Mouse (Mus musculus) hindbrain, embryonic 11.5 days (tissue): ENCODE measurements around the gene Dus3l. TPM values are rescaled to one million over a fixed set of nuclear protein-coding genes. Genes with fewer than 3 reads are reported as not detected.
A peak's percentile ranks its signal among the peaks of the same experiment; 100 is the strongest.

Experiments
- ATAC-seq: fragments of 200-750 bp; cut with Nextera tagmentation; 2 replicates; pipeline ENCODE4 v1.8.0; 2017; ENCODE audit warnings: mild to moderate bottlenecking, moderate TSS enrichment, moderate library complexity; ENCODE audit not compliant: low FRiP score
- DNase-seq: peaks from one replicate; pipeline ENCODE4 v3.0.0-alpha.2; 2015; ENCODE audit warnings: low spot score
- H3K27ac ChIP-seq: fragments of 300-500 bp; sonication (generic); 2 replicates; pipeline ENCODE4 v1.5.1; 2014; ENCODE audit warnings: mild to moderate bottlenecking, low read depth, low read length
- H3K27me3 ChIP-seq: fragments of 300-500 bp; sonication (generic); 2 replicates; pipeline ENCODE4 v1.6.1; 2014; ENCODE audit warnings: mild to moderate bottlenecking, low read length, moderate library complexity, mixed read lengths; ENCODE audit not compliant: control insufficient read depth, insufficient read depth
- H3K36me3 ChIP-seq: fragments of 300-500 bp; sonication (generic); 2 replicates; pipeline ENCODE4 v1.6.1; 2014; ENCODE audit warnings: mild to moderate bottlenecking, low read length, moderate library complexity, mixed read lengths; ENCODE audit not compliant: control insufficient read depth, insufficient read depth
- H3K4me1 ChIP-seq: fragments of 300-500 bp; sonication (generic); replicated peaks from 2 replicates; pipeline ENCODE4 v1.6.1; 2014; ENCODE audit warnings: low read length, mixed read lengths; ENCODE audit not compliant: control insufficient read depth, insufficient read depth
- H3K4me2 ChIP-seq: fragments of 300-500 bp; sonication (generic); replicated peaks from 2 replicates; pipeline ENCODE4 v1.6.1; 2014; ENCODE audit warnings: mild to moderate bottlenecking, low read depth, low read length
- H3K4me3 ChIP-seq: fragments of 300-500 bp; sonication (generic); 2 replicates; pipeline ENCODE4 v1.5.1; 2014; ENCODE audit warnings: low read depth, low read length
- H3K9ac ChIP-seq: fragments of 300-500 bp; sonication (generic); 2 replicates; pipeline ENCODE4 v1.6.1; 2014; ENCODE audit warnings: low read depth, low read length
- H3K9me3 ChIP-seq: fragments of 300-500 bp; sonication (generic); 2 replicates; pipeline ENCODE4 v1.6.1; 2016; ENCODE audit warnings: low read length; ENCODE audit not compliant: control insufficient read depth
- WGBS: fragments of 180-500 bp; shearing (Covaris S2); extraction: QIAGEN DNeasy Blood & Tissue Kit; methylation state at CpG from one replicate; pipeline ENCODE4 v1.1.7; 2014; 5-methylcytosine and 5-hydroxymethylcytosine counted together
- polyA plus RNA-seq: library from polyadenylated mRNA; unstranded; fragments of >200 nt; fragmentation: Nextera tagmentation; extraction: Ambion mirVana; gene quantifications from 2 replicates; pipeline ENCODE4 v1.2.1, GENCODE M21; 2014

Gene Dus3l
- 30.3 and 35.4 TPM in 2 replicates for polyA plus RNA-seq

DNA sequence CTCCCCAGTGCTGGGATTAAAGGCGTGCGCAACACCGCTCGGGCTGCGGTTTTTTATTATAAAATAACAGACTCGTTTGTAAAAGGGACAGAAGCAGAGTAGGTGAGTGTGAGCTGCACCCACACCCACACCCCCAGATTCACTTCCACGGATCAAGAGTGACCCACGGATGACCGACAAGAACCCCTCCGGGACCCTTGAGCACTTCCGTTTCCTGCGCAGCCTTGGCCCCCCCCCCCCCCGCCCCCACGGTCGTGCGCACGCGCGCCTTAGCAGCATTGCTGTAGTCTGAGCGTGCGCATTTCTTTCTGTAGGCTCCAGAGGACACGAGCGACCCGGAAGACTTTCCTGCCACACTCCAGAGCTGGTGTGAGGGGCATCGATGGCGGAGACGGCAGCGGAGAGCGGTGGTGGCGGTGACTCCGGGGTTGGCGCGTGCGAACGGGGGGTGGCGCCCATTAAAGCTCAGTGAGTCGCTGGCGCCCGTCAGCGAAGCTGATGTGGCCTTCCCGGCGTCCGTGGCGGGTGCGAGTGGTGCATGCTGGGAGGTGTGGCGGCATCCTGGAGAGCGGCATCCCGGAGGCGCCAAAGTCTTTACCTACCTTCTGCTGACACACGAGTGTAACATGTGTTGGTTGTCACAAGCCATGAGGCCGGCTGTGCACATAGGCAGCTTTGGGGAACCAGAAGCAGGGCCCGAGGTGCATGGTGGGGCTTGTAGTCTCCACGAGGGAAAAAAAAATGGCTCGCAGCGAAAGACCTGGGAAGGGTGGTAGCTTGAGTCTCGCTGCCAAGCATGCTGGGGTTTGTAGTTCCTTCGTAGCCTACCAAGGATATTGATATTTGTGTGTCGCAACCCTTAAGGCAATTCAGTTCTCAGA, at the start of gene Dus3l:
TSS of gene Dus3l (plus strand) at position 284 of the 881 bp plus-strand sequence.
- peak within 1 kb of the TSS; percentile 78 for H3K9ac ChIP-seq
- peak within 1 kb of the TSS; percentile 78 for H3K4me3 ChIP-seq
- H3K27ac ChIP-seq, result peak within 1 kb of the TSS; percentile 91
- peak within 1 kb of the TSS; percentile 47 for H3K4me2 ChIP-seq
- 2% methylated on average over 52 of the region's 58 CpGs for WGBS
- peaks cover 5% of the 10 kb centered on the region; the same call in 1 of the 2 replicates for H3K36me3 ChIP-seq
- H3K27me3 ChIP-seq, result no peaks in the 10 kb centered on the region; the same call in 1 of the 2 replicates
- no peaks in the 10 kb centered on the region for H3K9me3 ChIP-seq
- ATAC-seq (peak; percentile 79), DNase-seq (peak; percentile 89)
- peaks cover 2% of the 10 kb centered on the region; the same call in 1 of the 2 replicates for H3K4me1 ChIP-seq

DNA sequence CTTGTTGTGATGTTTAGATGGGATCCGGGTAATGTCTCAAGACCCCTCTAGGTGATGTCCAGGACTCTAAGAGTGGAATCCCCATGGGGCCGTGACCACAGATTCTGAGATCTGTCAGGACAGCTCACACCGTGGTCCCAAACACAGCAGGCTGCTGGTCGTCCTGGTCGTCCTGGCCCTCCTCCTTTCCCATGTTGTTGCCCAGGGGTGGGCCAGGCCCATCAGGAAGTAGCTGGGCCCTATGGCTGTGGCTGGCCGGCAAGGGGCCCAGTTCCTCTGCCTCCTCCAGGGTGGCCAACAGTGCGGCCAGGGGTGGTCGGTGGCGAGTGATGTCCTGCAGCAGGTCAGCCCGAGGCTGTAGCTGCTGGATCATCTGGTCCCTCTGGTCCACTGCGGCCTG, 49.2 kb upstream of the Dus3l start:
- no peaks in the 10 kb centered on the region for H3K9me3 ChIP-seq
- H3K9ac ChIP-seq, result peak overlapping the region; percentile 31; the same call in 1 of the 2 replicates
- ATAC-seq (no peak), DNase-seq (no peak)
- no peak overlapping the region for H3K27ac ChIP-seq
- H3K4me1 ChIP-seq, result 0 out of 2 replicates have a peak, but pooled peaks cover 5% of the 10 kb centered on the region
- 0 out of 2 replicates have a peak overlapping the region, but pooled peaks have one; percentile 79 for H3K4me3 ChIP-seq
- peaks cover 10% of the 10 kb centered on the region for H3K36me3 ChIP-seq
- H3K27me3 ChIP-seq, result no peaks in the 10 kb centered on the region
- WGBS, result 64% methylated on average over 11 of the region's 11 CpGs
- H3K4me2 ChIP-seq, result peak overlapping the region; percentile 62; the same call in 1 of the 2 replicates

DNA sequence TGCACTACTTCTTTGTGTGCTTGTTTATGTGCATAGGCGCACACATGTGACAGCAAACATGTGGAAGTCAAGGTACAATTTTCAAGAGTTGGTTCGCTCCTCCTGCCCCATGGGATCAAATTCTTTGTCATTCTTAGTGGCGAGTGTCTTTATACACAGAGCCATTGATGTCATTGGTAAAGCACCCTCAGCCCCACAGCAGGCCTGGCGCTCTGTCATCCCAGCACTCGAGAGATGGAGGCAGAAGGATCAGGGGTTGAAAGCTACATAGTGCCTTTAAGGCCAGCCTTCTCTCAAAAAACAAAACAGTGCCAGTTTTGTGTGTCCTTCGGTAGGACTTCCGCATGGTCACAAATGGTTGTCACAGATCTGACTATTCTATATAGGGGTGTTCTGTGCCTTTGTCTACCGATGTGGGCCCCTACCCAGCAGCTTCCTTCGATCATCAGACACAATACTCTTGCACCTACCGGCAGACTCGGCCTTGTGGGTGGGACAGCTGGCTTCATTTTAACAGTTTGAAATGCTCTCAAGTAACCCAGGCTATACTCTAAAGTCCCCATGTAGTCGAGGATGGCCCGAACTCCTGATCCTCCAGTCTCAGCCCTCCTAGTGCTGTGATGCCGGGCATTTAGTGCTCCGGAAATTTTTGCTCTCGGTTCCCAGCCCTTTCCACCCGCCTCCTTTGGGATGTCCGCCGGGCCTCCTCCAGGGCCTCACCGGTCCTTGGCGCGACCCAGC, 48.5 kb upstream of the Dus3l start:
- DNase-seq (no peak), ATAC-seq (no peak; the same call in 1 of the 2 replicates)
- Histone ChIP-seq H3K9me3 (no peaks in the 10 kb centered on the region), H3K36me3 (peaks cover 3% of the 10 kb centered on the region), H3K27ac (peak overlapping the region; percentile 65; the same call in 1 of the 2 replicates), H3K27me3 (no peaks in the 10 kb centered on the region), H3K9ac (peak overlapping the region; percentile 64), H3K4me1 (0 out of 2 replicates have a peak, but pooled peaks cover 5% of the 10 kb centered on the region), H3K4me2 (peak overlapping the region; percentile 62), H3K4me3 (peak overlapping the region; percentile 79)
- 25% methylated on average over 22 of the region's 22 CpGs for WGBS

DNA sequence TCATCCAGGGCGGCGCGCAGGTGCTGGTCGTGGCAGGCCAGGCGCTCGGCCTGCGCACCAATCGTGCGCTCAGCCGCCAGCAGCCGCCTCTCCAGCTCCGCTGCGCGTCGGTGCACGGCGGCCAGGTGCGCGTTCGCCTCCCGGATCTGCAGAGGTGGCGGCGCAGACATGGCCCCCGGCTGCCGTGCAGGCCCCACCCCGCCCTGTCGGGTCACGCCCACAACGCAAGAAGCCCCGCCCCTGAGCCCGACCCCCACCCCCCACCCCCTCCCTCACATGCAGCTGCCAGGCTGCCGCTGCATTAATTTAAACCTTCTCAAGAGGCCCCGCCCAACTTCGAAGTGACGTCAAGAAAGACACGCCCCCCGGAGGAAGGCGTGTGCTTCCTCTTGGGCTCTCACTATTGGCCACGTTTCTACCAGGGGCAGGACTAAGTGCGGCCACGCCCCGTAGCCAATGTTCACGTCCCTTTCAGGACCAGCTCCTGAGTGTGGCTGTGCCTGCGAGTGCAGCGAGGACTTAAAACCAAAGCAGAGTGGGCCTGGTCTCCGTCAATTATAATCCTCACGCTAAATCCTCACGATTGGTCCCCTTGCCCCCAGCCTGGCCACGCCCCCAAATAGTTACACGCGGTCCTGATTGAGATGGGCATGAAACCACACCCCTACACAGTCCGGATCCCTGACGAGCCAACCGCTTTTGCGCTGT, 47.7 kb upstream of the Dus3l start:
- Histone ChIP-seq H3K9ac (peak overlapping the region; percentile 89), H3K4me3 (peak overlapping the region; percentile 79), H3K4me1 (0 out of 2 replicates have a peak, but pooled peaks cover 5% of the 10 kb centered on the region), H3K27me3 (no peaks in the 10 kb centered on the region), H3K4me2 (peak overlapping the region; percentile 62), H3K36me3 (peaks cover under 1% of the 10 kb centered on the region; the same call in 1 of the 2 replicates), H3K27ac (peak overlapping the region; percentile 72), H3K9me3 (no peaks in the 10 kb centered on the region)
- WGBS, result under 1% methylated on average over 44 of the region's 55 CpGs
- ATAC-seq (peak; percentile 94), DNase-seq (peak; percentile 99)

DNA sequence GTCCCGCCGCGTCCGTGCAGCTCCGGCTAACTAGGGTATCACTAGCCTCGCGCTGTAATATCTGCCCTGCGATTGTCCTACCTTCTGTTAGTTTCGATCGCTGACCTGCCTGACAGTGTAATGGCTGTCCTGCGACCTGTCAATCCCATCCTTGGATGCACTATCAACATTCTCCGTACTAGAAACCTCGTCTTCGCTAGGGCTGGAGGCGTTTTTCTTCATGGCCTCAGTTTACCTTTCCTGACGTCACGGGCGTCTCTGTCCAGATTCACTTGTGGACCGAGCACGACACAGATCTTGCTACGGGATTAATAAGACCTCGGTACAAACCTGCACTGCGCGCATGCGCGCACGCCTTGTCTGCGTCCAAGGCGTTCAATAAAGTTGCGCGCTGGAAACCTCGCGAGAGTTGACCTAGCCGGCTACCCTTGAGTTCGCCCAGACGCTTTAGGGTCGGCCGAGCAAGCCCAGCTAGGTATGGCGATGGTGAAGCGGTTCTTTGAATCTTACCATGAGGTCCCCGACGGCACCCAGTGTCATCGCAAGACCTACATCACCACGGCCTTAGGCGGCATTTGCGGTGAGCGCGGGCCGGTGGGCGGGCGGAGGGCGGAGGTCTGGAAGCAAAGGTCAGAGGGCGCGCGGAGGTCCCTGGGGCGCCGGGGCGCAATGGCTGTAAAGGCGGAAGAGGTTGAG, 47.0 kb upstream of the Dus3l start, which contains the start of the genes Ndufa11 and Vmac:
TSS of gene Ndufa11 (plus strand) at position 405 of the 696 bp plus-strand sequence.
TSS of gene Vmac (minus strand) at position 660 of the 696 bp plus-strand sequence.
- peak within 1 kb of the TSS; percentile 79 for H3K4me3 ChIP-seq
- WGBS, result under 1% methylated on average over 59 of the region's 59 CpGs
- DNase-seq (peak; percentile 100), ATAC-seq (peak; percentile 79)
- H3K36me3 ChIP-seq, result 0 out of 2 replicates have a peak, but pooled peaks cover 5% of the 10 kb centered on the region
- H3K27ac ChIP-seq, result peak within 1 kb of the TSS; percentile 72
- peak within 1 kb of the TSS; percentile 89 for H3K9ac ChIP-seq
- H3K27me3 ChIP-seq, result no peaks in the 10 kb centered on the region
- H3K9me3 ChIP-seq, result no peaks in the 10 kb centered on the region
- 0 out of 2 replicates have a peak, but pooled peaks cover 5% of the 10 kb centered on the region for H3K4me1 ChIP-seq
- peak within 1 kb of the TSS; percentile 62 for H3K4me2 ChIP-seq

DNA sequence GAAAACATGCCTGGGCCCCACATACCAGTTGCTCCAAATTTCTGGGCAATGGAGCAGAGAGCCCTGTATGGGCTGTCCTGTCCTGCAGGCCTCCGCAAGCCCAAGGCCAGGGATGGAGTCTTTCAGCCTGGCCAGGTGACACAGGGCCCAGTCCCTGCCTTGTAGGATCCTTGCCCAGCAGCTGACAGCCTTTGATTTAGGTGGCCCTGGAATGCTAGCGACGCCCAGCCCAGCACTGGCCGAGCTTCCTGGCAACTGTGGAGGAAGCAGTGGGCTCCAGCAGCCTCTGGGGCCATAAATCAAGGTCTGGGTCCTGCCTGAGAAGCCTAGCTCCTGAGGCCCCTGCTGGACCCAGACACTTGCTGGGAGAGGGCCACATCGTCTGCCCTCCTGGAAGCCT, 42.1 kb upstream of the Dus3l start:
- Histone ChIP-seq H3K4me3 (no peak overlapping the region), H3K9ac (no peak overlapping the region), H3K4me1 (peaks cover 5% of the 10 kb centered on the region; the same call in 1 of the 2 replicates), H3K4me2 (no peak overlapping the region), H3K27ac (no peak overlapping the region), H3K36me3 (0 out of 2 replicates have a peak, but pooled peaks cover 5% of the 10 kb centered on the region), H3K9me3 (no peaks in the 10 kb centered on the region), H3K27me3 (no peaks in the 10 kb centered on the region)
- no peak for DNase-seq
- no peak for ATAC-seq
- WGBS, result 82% methylated on average over 5 of the region's 5 CpGs

DNA sequence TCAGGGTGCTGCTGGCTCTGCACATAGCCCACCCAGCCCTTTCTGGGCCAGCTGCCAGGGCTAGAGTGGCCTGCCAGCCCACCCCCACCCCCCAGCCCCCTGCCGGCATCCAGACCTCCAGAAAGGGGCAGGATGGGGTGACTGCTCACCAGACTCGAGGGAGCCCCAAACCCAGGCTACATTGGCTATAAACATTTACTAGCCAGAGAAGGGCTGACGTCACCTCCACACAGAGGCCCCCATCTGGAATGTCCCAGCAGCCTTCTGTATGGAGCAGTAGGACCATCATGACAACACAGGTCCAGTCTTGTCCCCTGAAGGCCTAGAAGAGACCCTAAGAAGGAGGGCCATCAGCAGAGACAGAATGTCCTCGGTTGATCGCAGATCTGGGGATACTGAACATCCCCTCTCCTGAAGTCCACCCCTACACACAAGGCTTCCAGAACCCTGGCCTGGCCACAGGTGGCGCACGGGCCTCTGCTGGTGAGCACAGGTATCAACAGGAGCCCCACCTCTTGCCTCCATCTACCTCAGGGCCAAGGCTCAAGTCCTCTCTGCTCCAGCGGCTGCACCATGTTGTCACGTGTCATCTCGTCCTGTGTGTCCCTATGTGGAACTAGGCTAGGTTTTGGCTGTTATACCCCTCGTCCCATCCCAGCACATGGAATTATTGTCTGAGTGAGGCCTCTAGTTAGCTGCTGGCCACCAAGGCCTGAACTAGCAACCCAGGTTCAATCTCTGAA, 41.0 kb upstream of the Dus3l start:
- Histone ChIP-seq H3K4me1 (peaks cover 5% of the 10 kb centered on the region), H3K9ac (no peak overlapping the region), H3K4me2 (no peak overlapping the region), H3K4me3 (no peak overlapping the region), H3K27ac (no peak overlapping the region), H3K9me3 (no peaks in the 10 kb centered on the region), H3K27me3 (no peaks in the 10 kb centered on the region), H3K36me3 (0 out of 2 replicates have a peak, but pooled peaks cover 5% of the 10 kb centered on the region)
- 92% methylated on average over 11 of the region's 11 CpGs for WGBS
- ATAC-seq (no peak), DNase-seq (no peak)
